Mouse (Mus musculus) testis, postnatal 10 days (tissue): ENCODE data around the gene Tor1b.

ENCODE experiments used
- DNase-seq: peaks from one replicate; pipeline ENCODE4 v3.0.0; 2021; ENCODE audit warnings: low spot score

Gene Tor1b

GRCm38 (mm10) chr2:30990221-30990620 lies 37.5 kb downstream of the Tor1b start:
- DNase-seq = no peak

GRCm38 (mm10) chr2:30994853-30995252 lies 42.1 kb downstream of the Tor1b start:
- no peak for DNase-seq

- peak; percentile 52 for DNase-seq
Observed at GRCm38 (mm10) chr2:30995432-30995996, 42.8 kb downstream of the Tor1b start.

- DNase-seq = no peak
Observed at GRCm38 (mm10) chr2:30998443-30999260, 45.9 kb downstream of the Tor1b start.

GRCm38 (mm10) chr2:31002857-31003256 lies 50.1 kb downstream of the Tor1b start:
- DNase-seq = no peak

- no peak for DNase-seq
Observed at GRCm38 (mm10) chr2:31005453-31005852, 52.7 kb downstream of the Tor1b start.

GRCm38 (mm10) chr2:31006434-31006833 lies 53.7 kb downstream of the Tor1b start:
- peak; percentile 71 for DNase-seq

GRCm38 (mm10) chr2:31007208-31007607 lies 54.4 kb downstream of the Tor1b start:
- no peak for DNase-seq
